Mouse (Mus musculus) v-Abl transformed pro-B cells (cell line): ENCODE results near the gene Lhfpl5.
"Not testable (repeated sequence)": the region's sequence is repeated elsewhere in the genome, so short reads cannot be mapped to it uniquely, and the experiment has no call there.

ENCODE experiments used
- in situ Hi-C, 2 experiments: fragments of 400-800 bp; cut with MboI; formaldehyde crosslinking; loops; one replicate each; pipeline ENCODE4 v1.15.1; 2025; ENCODE audit not compliant: unreplicated experiment in 2 of 2

Gene Lhfpl5

GRCm38 (mm10) chr17:28575244-28576125, at the start of gene Lhfpl5:
Lhfpl5 (plus strand) TSS chr17:28575641.
- in situ Hi-C loops, result no loop called here

GRCm38 (mm10) chr17:28527184-28528042, 48.0 kb upstream of the Lhfpl5 start:
- in situ Hi-C loops, result loop anchor here (5.0 to 25.0 kb wide), 4 partner anchors 115 to 440 kb away; partner anchors contain the start of genes Def6 (in 1 of the 2) and Tcp11 (in 1 of the 2)

GRCm38 (mm10) chr17:28528043-28528351, 47.4 kb upstream of the Lhfpl5 start:
- in situ Hi-C loops, result loop anchor here (5.0 to 25.0 kb wide), 4 partner anchors 116 to 441 kb away; partner anchors contain the start of genes Def6 (in 1 of the 2) and Tcp11 (in 1 of the 2)

- in situ Hi-C loops, result loop anchor here (5.0 to 25.0 kb wide), 4 partner anchors 117 to 442 kb away; partner anchors contain the start of genes Def6 (in 1 of the 2) and Tcp11 (in 1 of the 2)
Measured at GRCm38 (mm10) chr17:28529116-28529515, 46.3 kb upstream of the Lhfpl5 start.

- in situ Hi-C loops, result loop anchor here (10.0 to 25.0 kb wide), 2 partner anchors 156 to 443 kb away; partner anchors contain the start of gene Tcp11 (in 1 of the 2)
Measured at GRCm38 (mm10) chr17:28530506-28530905, 44.9 kb upstream of the Lhfpl5 start, which contains the start of gene Armc12. Armc12 (plus strand) TSS chr17:28530806.

GRCm38 (mm10) chr17:28531946-28532345, 43.5 kb upstream of the Lhfpl5 start:
- in situ Hi-C loops, result loop anchor here (10.0 to 25.0 kb wide), 2 partner anchors 157 to 445 kb away; partner anchors contain the start of gene Tcp11 (in 1 of the 2)

GRCm38 (mm10) chr17:28532557-28532956, 42.9 kb upstream of the Lhfpl5 start:
- in situ Hi-C loops, result loop anchor here (10.0 to 25.0 kb wide), 2 partner anchors 158 to 445 kb away; partner anchors contain the start of gene Tcp11 (in 1 of the 2)

- in situ Hi-C loops, result loop anchor here (10.0 to 25.0 kb wide), 2 partner anchors 159 to 446 kb away; partner anchors contain the start of gene Tcp11 (in 1 of the 2)
Measured at GRCm38 (mm10) chr17:28533327-28533726, 42.1 kb upstream of the Lhfpl5 start.

GRCm38 (mm10) chr17:28537881-28538280, 37.6 kb upstream of the Lhfpl5 start:
- in situ Hi-C loops, result loop anchor here (10.0 to 25.0 kb wide), 2 partner anchors 163 to 451 kb away; partner anchors contain the start of gene Tcp11 (in 1 of the 2)

GRCm38 (mm10) chr17:28546925-28547324, 28.5 kb upstream of the Lhfpl5 start:
- in situ Hi-C loops, result loop anchor here in 1 of 2 experiments (25.0 kb wide), 1 partner anchor 460 kb away; the partner anchor contains the start of gene Tcp11

GRCm38 (mm10) chr17:28548550-28548949, 26.9 kb upstream of the Lhfpl5 start:
- in situ Hi-C loops, result loop anchor here in 1 of 2 experiments (25.0 kb wide), 1 partner anchor 461 kb away; the partner anchor contains the start of gene Tcp11

- in situ Hi-C loops, result loop anchor here in 1 of 2 experiments (25.0 kb wide), 1 partner anchor 462 kb away; the partner anchor contains the start of gene Tcp11
Measured at GRCm38 (mm10) chr17:28549111-28549510, 26.3 kb upstream of the Lhfpl5 start, which contains the start of gene Clpsl2. Clpsl2 (plus strand) TSS chr17:28549411.

- in situ Hi-C loops, result no loop called here
Measured at GRCm38 (mm10) chr17:28553040-28553793, 22.2 kb upstream of the Lhfpl5 start.

- in situ Hi-C loops, result not testable (repeated sequence)
Measured at GRCm38 (mm10) chr17:28554021-28554420, 21.4 kb upstream of the Lhfpl5 start.

- in situ Hi-C loops, result no loop called here
Measured at GRCm38 (mm10) chr17:28556635-28557396, 18.6 kb upstream of the Lhfpl5 start.

GRCm38 (mm10) chr17:28557772-28558171, 17.7 kb upstream of the Lhfpl5 start:
- in situ Hi-C loops, result no loop called here

GRCm38 (mm10) chr17:28560598-28560997, 14.8 kb upstream of the Lhfpl5 start, which contains the start of gene Clps:
Clps (minus strand) TSS chr17:28560766.
- in situ Hi-C loops, result no loop called here

GRCm38 (mm10) chr17:28561613-28562012, 13.8 kb upstream of the Lhfpl5 start:
- in situ Hi-C loops, result no loop called here
